Mouse (Mus musculus): ENCODE measurements around the gene Asz1.

Gene Asz1

DNA sequence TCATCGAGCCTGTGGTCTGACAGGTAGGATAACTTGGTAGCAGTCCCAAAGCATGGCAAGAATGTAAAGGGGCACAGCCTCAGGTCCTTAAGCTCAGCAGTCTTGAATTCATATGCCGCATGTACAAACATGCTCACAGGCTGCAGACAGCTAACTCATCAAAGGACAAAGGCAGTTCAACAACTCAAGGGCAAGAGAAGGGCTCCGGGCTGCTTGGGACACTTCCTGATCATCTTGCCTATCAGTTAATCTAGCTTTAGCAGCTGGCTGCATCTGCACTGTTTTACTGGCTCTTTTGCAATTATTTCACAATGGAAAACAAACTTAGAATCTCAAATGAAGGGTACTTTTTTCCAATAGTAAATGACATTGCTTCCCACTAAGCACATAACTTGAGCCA lies 101.5 kb downstream of the Asz1 start:
- no peak for DNase-seq (ENCODE audit: low spot score)

DNA sequence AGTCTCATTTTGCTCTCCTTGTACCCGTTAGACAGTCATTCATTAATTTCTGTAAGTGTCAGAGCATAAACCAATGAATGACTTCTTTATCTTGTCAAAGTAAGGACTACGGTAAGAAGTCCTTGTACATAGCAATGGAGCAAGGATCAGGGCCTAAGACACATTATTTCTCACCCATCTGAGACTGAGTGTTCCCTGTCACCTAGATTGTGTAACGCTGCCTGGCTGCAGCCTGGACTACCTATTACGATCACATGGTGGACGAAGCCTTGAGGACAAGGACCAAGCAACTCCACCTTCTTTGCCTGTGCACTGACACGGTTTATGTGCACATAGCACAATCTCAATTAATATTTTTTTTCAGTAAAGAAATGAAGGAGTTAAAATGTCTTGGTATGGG lies 106.8 kb downstream of the Asz1 start:
- no peak for DNase-seq (ENCODE audit: low spot score)
